Mouse (Mus musculus) intestine, embryonic 16.5 days (tissue): ENCODE measurements at regions not wholly inside any gene's neighbourhood (a gene's known extent, or its start where the extent isn't known, plus 50 kb on each side); places are given as distances from the start of the nearest gene placed in this dataset.

ENCODE experiments used
- ATAC-seq: fragments of 200-750 bp; cut with Nextera tagmentation; 2 replicates; pipeline ENCODE4 v1.8.0; 2017; ENCODE audit warnings: moderate TSS enrichment, moderate library complexity
- H3K27ac ChIP-seq: fragments of 300-500 bp; sonication (generic); 2 replicates; pipeline ENCODE4 v1.5.1; 2014; ENCODE audit warnings: mild to moderate bottlenecking, low read length
- H3K27me3 ChIP-seq: fragments of 300-500 bp; sonication (generic); replicated peaks from 2 replicates; pipeline ENCODE4 v1.6.1; 2014; ENCODE audit warnings: low read length, control low read depth, mixed read lengths; ENCODE audit not compliant: control insufficient read depth, insufficient read depth
- H3K36me3 ChIP-seq: fragments of 300-500 bp; sonication (generic); 2 replicates; pipeline ENCODE4 v1.6.1; 2014; ENCODE audit warnings: low read length, control low read depth; ENCODE audit not compliant: control insufficient read depth, insufficient read depth
- H3K4me1 ChIP-seq: fragments of 300-500 bp; sonication (generic); 2 replicates; pipeline ENCODE4 v1.6.1; 2014; ENCODE audit warnings: low read length, control low read depth, mixed read lengths; ENCODE audit not compliant: control insufficient read depth, insufficient read depth
- H3K4me2 ChIP-seq: fragments of 300-500 bp; sonication (generic); 2 replicates; pipeline ENCODE4 v1.6.1; 2014; ENCODE audit warnings: low read depth, low read length, control low read depth
- H3K4me3 ChIP-seq: fragments of 300-500 bp; sonication (generic); 2 replicates; pipeline ENCODE4 v1.5.1; 2014; ENCODE audit warnings: mild to moderate bottlenecking, low read length
- H3K9ac ChIP-seq: fragments of 300-500 bp; sonication (generic); 2 replicates; pipeline ENCODE4 v1.6.1; 2014; ENCODE audit warnings: low read depth, low read length
- H3K9me3 ChIP-seq: fragments of 300-500 bp; sonication (generic); 2 replicates; pipeline ENCODE4 v1.6.1; 2016; ENCODE audit warnings: low read length, control low read depth; ENCODE audit not compliant: control insufficient read depth
- WGBS: fragments of 180-500 bp; shearing (Covaris S2); extraction: QIAGEN DNeasy Blood & Tissue Kit; methylation state at CpG from one replicate; pipeline ENCODE4 v1.1.7; 2014; 5-methylcytosine and 5-hydroxymethylcytosine counted together

GRCm38 (mm10) chr14:97395750-97396377 lies 773.7 kb downstream of the Dach1 start:
- WGBS = 80% methylated on average over 7 of the region's 7 CpGs
- no peaks in the 10 kb centered on the region for H3K36me3 ChIP-seq
- no peaks in the 10 kb centered on the region for H3K4me1 ChIP-seq
- H3K4me2 ChIP-seq = no peak overlapping the region
- H3K27me3 ChIP-seq = no peaks in the 10 kb centered on the region
- H3K27ac ChIP-seq = no peak overlapping the region
- no peak overlapping the region for H3K9ac ChIP-seq
- no peaks in the 10 kb centered on the region for H3K9me3 ChIP-seq
- H3K4me3 ChIP-seq = no peak overlapping the region
- no peak for ATAC-seq

GRCm38 (mm10) chr14:97389005-97389404 lies 780.6 kb downstream of the Dach1 start:
- Histone ChIP-seq H3K36me3 (no peaks in the 10 kb centered on the region), H3K27me3 (no peaks in the 10 kb centered on the region), H3K9ac (no peak overlapping the region), H3K4me3 (no peak overlapping the region), H3K27ac (no peak overlapping the region), H3K4me2 (no peak overlapping the region), H3K4me1 (no peaks in the 10 kb centered on the region), H3K9me3 (no peaks in the 10 kb centered on the region)
- ATAC-seq = no peak
- 65% methylated on average over 2 of the region's 2 CpGs for WGBS

- WGBS = 68% methylated on average over 3 of the region's 3 CpGs
Observed at GRCm38 (mm10) chr14:97380131-97380530, 789.4 kb downstream of the Dach1 start.

GRCm38 (mm10) chr14:97356915-97357314 lies 812.6 kb downstream of the Dach1 start:
- Histone ChIP-seq H3K27ac (no peak overlapping the region), H3K4me1 (no peaks in the 10 kb centered on the region), H3K9ac (no peak overlapping the region), H3K27me3 (no peaks in the 10 kb centered on the region), H3K4me2 (no peak overlapping the region), H3K36me3 (no peaks in the 10 kb centered on the region), H3K9me3 (no peaks in the 10 kb centered on the region), H3K4me3 (no peak overlapping the region)
- 89% methylated on average over 7 of the region's 7 CpGs for WGBS
- ATAC-seq = no peak

More at GRCm38 (mm10) chr14:97380131-97380530, 789.4 kb downstream of the Dach1 start:
- Histone ChIP-seq H3K9me3 (no peaks in the 10 kb centered on the region), H3K9ac (no peak overlapping the region), H3K4me1 (no peaks in the 10 kb centered on the region), H3K4me2 (no peak overlapping the region), H3K27ac (no peak overlapping the region), H3K36me3 (no peaks in the 10 kb centered on the region), H3K4me3 (no peak overlapping the region), H3K27me3 (no peaks in the 10 kb centered on the region)
- ATAC-seq = no peak

GRCm38 (mm10) chr14:97347970-97348369 lies 821.6 kb downstream of the Dach1 start:
- H3K4me3 ChIP-seq = no peak overlapping the region
- WGBS = 69% methylated on average over 2 of the region's 2 CpGs
- H3K27ac ChIP-seq = no peak overlapping the region
- no peaks in the 10 kb centered on the region for H3K36me3 ChIP-seq
- no peak overlapping the region for H3K4me2 ChIP-seq
- H3K27me3 ChIP-seq = no peaks in the 10 kb centered on the region
- H3K9me3 ChIP-seq = no peaks in the 10 kb centered on the region
- no peaks in the 10 kb centered on the region for H3K4me1 ChIP-seq
- ATAC-seq = no peak
- H3K9ac ChIP-seq = no peak overlapping the region

- no peaks in the 10 kb centered on the region for H3K4me1 ChIP-seq
- H3K27me3 ChIP-seq = no peaks in the 10 kb centered on the region
- no peak overlapping the region for H3K4me2 ChIP-seq
- no peak overlapping the region for H3K9ac ChIP-seq
- H3K9me3 ChIP-seq = no peaks in the 10 kb centered on the region
- H3K36me3 ChIP-seq = no peaks in the 10 kb centered on the region
- no peak overlapping the region for H3K27ac ChIP-seq
- no peak for ATAC-seq
- H3K4me3 ChIP-seq = no peak overlapping the region
- 12% methylated on average over 2 of the region's 2 CpGs for WGBS
Observed at GRCm38 (mm10) chr14:97331388-97331787, 812.5 kb upstream of the Klhl1 start.

- Histone ChIP-seq H3K4me3 (no peak overlapping the region), H3K9ac (no peak overlapping the region), H3K27ac (no peak overlapping the region), H3K4me2 (no peak overlapping the region), H3K36me3 (no peaks in the 10 kb centered on the region), H3K4me1 (no peaks in the 10 kb centered on the region), H3K27me3 (no peaks in the 10 kb centered on the region), H3K9me3 (no peaks in the 10 kb centered on the region)
- no peak for ATAC-seq
- 74% methylated on average over 3 of the region's 3 CpGs for WGBS
Observed at GRCm38 (mm10) chr14:97329979-97330378, 811.1 kb upstream of the Klhl1 start.

GRCm38 (mm10) chr14:97293109-97293508 lies 774.2 kb upstream of the Klhl1 start:
- no peak overlapping the region for H3K9ac ChIP-seq
- 63% methylated on average over 4 of the region's 4 CpGs for WGBS
- no peaks in the 10 kb centered on the region for H3K4me1 ChIP-seq
- no peak overlapping the region for H3K4me2 ChIP-seq
- ATAC-seq = no peak
- H3K4me3 ChIP-seq = no peak overlapping the region
- no peaks in the 10 kb centered on the region for H3K9me3 ChIP-seq
- no peaks in the 10 kb centered on the region for H3K27me3 ChIP-seq
- H3K27ac ChIP-seq = no peak overlapping the region
- H3K36me3 ChIP-seq = no peaks in the 10 kb centered on the region

- Histone ChIP-seq H3K27me3 (no peaks in the 10 kb centered on the region), H3K4me2 (no peak overlapping the region), H3K4me3 (no peak overlapping the region), H3K36me3 (no peaks in the 10 kb centered on the region), H3K9me3 (no peaks in the 10 kb centered on the region), H3K9ac (no peak overlapping the region), H3K27ac (no peak overlapping the region), H3K4me1 (no peaks in the 10 kb centered on the region)
- no peak for ATAC-seq
Observed at GRCm38 (mm10) chr14:97287447-97287846, 768.5 kb upstream of the Klhl1 start.

GRCm38 (mm10) chr14:97258461-97258860 lies 739.6 kb upstream of the Klhl1 start:
- Histone ChIP-seq H3K36me3 (no peaks in the 10 kb centered on the region), H3K9ac (no peak overlapping the region), H3K9me3 (no peaks in the 10 kb centered on the region), H3K4me3 (no peak overlapping the region), H3K4me2 (no peak overlapping the region), H3K4me1 (no peaks in the 10 kb centered on the region), H3K27ac (no peak overlapping the region), H3K27me3 (no peaks in the 10 kb centered on the region)
- 53% methylated on average over 3 of the region's 3 CpGs for WGBS
- ATAC-seq = no peak
